Mouse (Mus musculus): ENCODE data around the gene Rnf168.

GRCm38 (mm10) chr16:32246952-32247370, 30.3 kb upstream of the Rnf168 start, which contains the start of the genes Fbxo45 and Wdr53:
- TF ChIP-seq GATA1 (IDR thresholded peaks at IDR 0.05; ENCODE audit: borderline replicate concordance, low read length) (no peak), FLI1 (IDR thresholded peaks at IDR 0.05; ENCODE audit: low read length) (peak; percentile 22; the same call in 1 of the 2 replicates)
